Mouse (Mus musculus) urinary bladder, postnatal 4 days (tissue): ENCODE measurements around the gene Fbxl21.

ENCODE experiments used
- DNase-seq, 2 experiments: peaks; one replicate each; pipeline ENCODE4 v3.0.0; 2021 to 2022; ENCODE audit warnings: low spot score in 2 of 2

Gene Fbxl21

DNA sequence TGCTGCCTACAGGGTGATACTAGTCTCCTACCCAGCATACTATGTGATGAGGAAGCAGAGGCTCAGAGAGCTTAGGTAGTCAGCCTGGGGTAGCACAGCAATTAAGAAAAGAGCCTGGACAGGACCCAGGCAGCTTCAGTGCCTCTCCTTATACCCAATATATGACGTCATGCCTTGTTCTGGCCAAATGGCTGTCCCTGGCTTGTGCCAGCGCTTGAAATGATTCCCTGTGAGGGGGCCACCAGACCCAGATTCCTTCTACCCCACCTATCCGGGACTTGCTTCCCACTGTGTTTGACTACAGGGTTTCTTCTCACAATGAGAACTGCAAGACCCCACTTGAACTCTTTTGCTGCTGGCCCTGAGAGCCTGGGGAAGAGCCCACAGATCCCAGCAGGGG, 59.2 kb downstream of the Fbxl21 start:
- DNase-seq: no peak

DNA sequence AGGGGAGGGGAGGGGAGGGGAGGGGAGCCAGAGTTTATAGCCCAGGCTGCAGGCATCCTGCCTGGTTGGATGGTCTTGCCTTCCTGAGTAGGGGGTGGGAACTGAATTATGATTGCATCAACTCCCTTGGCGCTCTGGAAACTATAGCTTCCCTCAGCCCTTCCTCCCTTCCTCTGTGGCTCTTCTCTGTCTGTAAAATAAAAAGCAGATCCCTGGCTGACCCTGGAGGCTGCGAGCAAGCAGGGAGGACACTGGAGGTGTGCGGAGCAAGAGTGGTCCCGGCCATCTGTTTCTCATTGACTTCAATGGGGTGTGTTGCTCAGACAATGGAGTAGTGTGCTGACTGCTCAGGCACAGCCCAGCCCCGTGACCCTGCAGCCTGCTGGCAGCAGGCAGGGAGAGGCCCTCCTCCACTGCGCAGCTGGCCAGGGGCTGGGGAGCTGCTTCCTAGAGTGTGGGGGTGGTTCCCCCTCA, 59.7 kb downstream of the Fbxl21 start:
- DNase-seq: peak; percentile 75 to 76

DNA sequence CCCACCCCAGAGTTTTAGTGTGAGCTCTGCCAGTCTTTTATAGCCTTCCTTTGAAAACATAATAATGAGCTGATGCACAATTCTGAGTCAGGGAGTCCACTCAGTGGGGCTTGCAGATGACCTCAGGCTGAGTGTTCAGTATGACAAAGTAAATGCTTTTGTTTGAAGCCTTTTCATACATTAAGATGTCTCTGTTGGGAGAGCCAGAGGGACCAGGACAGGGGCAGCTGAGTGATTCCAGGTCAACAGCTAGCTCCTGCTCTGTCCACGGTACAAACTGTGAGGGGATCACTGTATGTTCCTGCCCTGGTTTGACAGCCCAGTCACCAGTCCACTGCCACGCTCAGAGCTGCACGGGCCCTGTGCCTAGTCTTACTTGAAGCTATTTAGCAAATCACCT, 60.4 kb downstream of the Fbxl21 start:
- no peak for DNase-seq

DNA sequence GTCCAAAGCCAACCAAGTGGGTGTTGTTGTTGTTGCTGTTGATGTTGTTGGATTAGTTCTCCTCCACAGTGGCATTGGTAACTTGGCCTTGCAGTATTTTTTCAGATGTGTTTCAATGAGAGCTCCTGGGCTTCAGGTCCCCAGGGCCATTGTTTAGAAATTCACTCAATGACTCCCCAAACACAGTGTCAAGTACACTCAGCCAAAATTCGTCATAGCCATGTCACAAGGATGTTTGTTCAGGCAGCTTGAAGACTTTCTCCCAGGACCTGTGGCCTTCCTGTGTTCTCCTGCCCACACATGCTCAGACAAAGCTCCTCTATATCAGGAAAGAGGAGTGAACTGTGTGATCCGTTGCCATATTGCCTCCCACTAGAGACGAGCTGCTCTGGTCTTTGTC, 63.8 kb downstream of the Fbxl21 start:
- no peak for DNase-seq
